ENCODE assay signal across 15 mouse cellular contexts in the genomic region with DNA sequence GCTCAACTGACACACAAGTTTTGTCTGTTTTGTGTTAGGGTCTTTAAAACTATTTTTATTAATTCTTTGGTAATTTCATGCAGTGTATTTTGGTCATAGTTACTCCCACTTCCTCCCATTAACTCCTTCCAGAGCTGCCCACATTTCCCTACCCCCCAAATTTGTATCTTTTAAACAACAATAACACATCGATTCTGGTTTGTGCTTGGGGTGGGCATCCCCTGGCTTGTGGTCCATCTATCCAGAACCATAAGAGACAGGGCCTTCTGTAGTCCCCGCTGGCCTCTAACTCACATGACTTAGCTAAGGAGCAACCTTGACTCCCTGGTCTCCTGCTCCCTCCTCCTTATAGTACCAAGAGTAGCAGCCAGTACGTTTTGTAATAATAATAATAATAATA.
"Had no signal": no experiment of that assay in that cellular context is flagged by ENCODE, and none has a peak within 500 bp of the region (broad histone marks: within the 10 kb centered on the region; RNA-seq: fewer than 3 reads in every experiment).

No protein-coding gene starts in this region.

- H3K27ac ChIP-seq: midbrain, embryonic 10.5 days; midbrain, embryonic 12.5 days; neural tube, embryonic 13.5 days; neural tube, embryonic 15.5 days had no signal

- DNase-seq: lung, embryonic 14.5 days; lung, postnatal 10 days; lung, postnatal 4 days; midbrain, embryonic 14.5 days; retina, postnatal 1 day; right cerebral cortex, postnatal 4 days; spleen, adult 18-20 months; thymus, adult 18-20 months; thymus, postnatal 14 days; thymus, postnatal 36 days had no signal

- H3K4me3 ChIP-seq: midbrain, embryonic 10.5 days; midbrain, embryonic 12.5 days; myocyte; neural tube, embryonic 13.5 days; neural tube, embryonic 15.5 days had no signal

- H3K27me3 ChIP-seq: midbrain, embryonic 12.5 days; neural tube, embryonic 13.5 days; neural tube, embryonic 15.5 days had no signal
